Mouse (Mus musculus) stomach, embryonic 16.5 days (tissue): Measurements from ENCODE around the gene Stk33. TPM values are rescaled to one million over a fixed set of nuclear protein-coding genes. Genes with fewer than 3 reads are reported as not detected.

Experiments
- ATAC-seq: fragments of 200-750 bp; cut with Nextera tagmentation; 2 replicates; pipeline ENCODE4 v1.8.0; 2017; ENCODE audit warnings: moderate number of reproducible peaks, moderate TSS enrichment; ENCODE audit not compliant: insufficient read depth, low FRiP score
- H3K27ac ChIP-seq: fragments of 300-500 bp; sonication (generic); 2 replicates; pipeline ENCODE4 v1.5.1; 2014; ENCODE audit warnings: low read length
- H3K27me3 ChIP-seq: fragments of 300-500 bp; sonication (generic); 2 replicates; pipeline ENCODE4 v1.6.1; 2014; ENCODE audit warnings: low read length, control low read depth, mixed read lengths; ENCODE audit not compliant: control insufficient read depth, insufficient read depth
- H3K36me3 ChIP-seq: fragments of 300-500 bp; sonication (generic); 2 replicates; pipeline ENCODE4 v1.6.1; 2014; ENCODE audit warnings: low read length; ENCODE audit not compliant: control insufficient read depth, insufficient read depth
- H3K4me1 ChIP-seq: fragments of 300-500 bp; sonication (generic); 2 replicates; pipeline ENCODE4 v1.6.1; 2014; ENCODE audit warnings: low read length, control low read depth, mixed read lengths; ENCODE audit not compliant: control insufficient read depth, insufficient read depth
- H3K4me2 ChIP-seq: fragments of 300-500 bp; sonication (generic); 2 replicates; pipeline ENCODE4 v1.6.1; 2014; ENCODE audit warnings: low read depth, low read length, mixed read lengths
- H3K4me3 ChIP-seq: fragments of 300-500 bp; sonication (generic); replicated peaks from 2 replicates; pipeline ENCODE4 v1.5.1; 2014; ENCODE audit warnings: mild to moderate bottlenecking, low read length
- H3K9ac ChIP-seq: fragments of 300-500 bp; sonication (generic); 2 replicates; pipeline ENCODE4 v1.6.1; 2014; ENCODE audit warnings: low read length
- H3K9me3 ChIP-seq: fragments of 300-500 bp; sonication (generic); replicated peaks from 2 replicates; pipeline ENCODE4 v1.6.1; 2016; ENCODE audit warnings: low read length, control low read depth; ENCODE audit not compliant: control insufficient read depth
- WGBS: fragments of 180-500 bp; shearing (Covaris S2); extraction: QIAGEN DNeasy Blood & Tissue Kit; methylation state at CpG from one replicate; pipeline ENCODE4 v1.1.7; 2014; 5-methylcytosine and 5-hydroxymethylcytosine counted together
- polyA plus RNA-seq: library from polyadenylated mRNA; unstranded; fragments of >200 nt; fragmentation: Nextera tagmentation; extraction: Ambion mirVana; gene quantifications from 2 replicates; pipeline ENCODE4 v1.2.1, GENCODE M21; 2015

Stk33 gene
- polyA plus RNA-seq, 1 experiment from 2014 or later, result 0.66 TPM

- no peak overlapping the region for H3K4me3 ChIP-seq
- H3K4me1 ChIP-seq, result no peaks in the 10 kb centered on the region
- 80% methylated on average over 2 of the region's 2 CpGs for WGBS
- no peaks in the 10 kb centered on the region for H3K9me3 ChIP-seq
- H3K4me2 ChIP-seq, result no peak overlapping the region
- no peak overlapping the region for H3K27ac ChIP-seq
- H3K27me3 ChIP-seq, result no peaks in the 10 kb centered on the region
- no peaks in the 10 kb centered on the region for H3K36me3 ChIP-seq
- ATAC-seq, result no peak
- no peak overlapping the region for H3K9ac ChIP-seq
Observed at GRCm38 (mm10) chr7:109455748-109456147, 16.9 kb upstream of the Stk33 start.

- ATAC-seq, result no peak
- no peaks in the 10 kb centered on the region for H3K27me3 ChIP-seq
- no peak overlapping the region for H3K4me2 ChIP-seq
- no peaks in the 10 kb centered on the region for H3K36me3 ChIP-seq
- no peak overlapping the region for H3K27ac ChIP-seq
- H3K9ac ChIP-seq, result no peak overlapping the region
- no peaks in the 10 kb centered on the region for H3K4me1 ChIP-seq
- 88% methylated on average over 9 of the region's 9 CpGs for WGBS
- no peak overlapping the region for H3K4me3 ChIP-seq
- H3K9me3 ChIP-seq, result no peaks in the 10 kb centered on the region
Observed at GRCm38 (mm10) chr7:109454856-109455255, 16.0 kb upstream of the Stk33 start.

DNA sequence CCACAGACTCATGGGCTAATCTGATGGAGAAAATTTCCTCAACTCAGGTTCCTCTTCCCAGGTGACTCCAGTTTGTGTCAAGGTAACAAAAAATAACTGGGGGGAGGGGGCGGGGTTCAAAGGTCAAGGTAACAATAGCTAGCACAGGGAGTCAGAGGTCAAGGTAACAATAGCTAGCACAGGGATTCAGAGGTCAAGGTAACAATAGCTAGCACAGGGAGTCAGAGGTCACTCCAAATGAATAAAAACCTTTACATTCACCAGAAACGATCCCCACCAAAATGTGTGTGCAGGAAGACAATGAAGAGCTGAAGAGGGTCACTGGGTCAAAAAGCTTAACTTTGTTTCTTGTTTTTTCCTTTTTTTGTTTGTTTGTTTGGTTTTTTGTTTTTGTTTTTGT, 9.2 kb upstream of the Stk33 start:
- Histone ChIP-seq H3K4me2 (no peak overlapping the region), H3K36me3 (no peaks in the 10 kb centered on the region), H3K4me1 (no peaks in the 10 kb centered on the region; the same call in 1 of the 2 replicates), H3K27me3 (no peaks in the 10 kb centered on the region), H3K9ac (no peak overlapping the region), H3K27ac (no peak overlapping the region), H3K9me3 (no peaks in the 10 kb centered on the region), H3K4me3 (no peak overlapping the region)
- no peak for ATAC-seq
- 77% methylated on average over 2 of the region's 2 CpGs for WGBS

DNA sequence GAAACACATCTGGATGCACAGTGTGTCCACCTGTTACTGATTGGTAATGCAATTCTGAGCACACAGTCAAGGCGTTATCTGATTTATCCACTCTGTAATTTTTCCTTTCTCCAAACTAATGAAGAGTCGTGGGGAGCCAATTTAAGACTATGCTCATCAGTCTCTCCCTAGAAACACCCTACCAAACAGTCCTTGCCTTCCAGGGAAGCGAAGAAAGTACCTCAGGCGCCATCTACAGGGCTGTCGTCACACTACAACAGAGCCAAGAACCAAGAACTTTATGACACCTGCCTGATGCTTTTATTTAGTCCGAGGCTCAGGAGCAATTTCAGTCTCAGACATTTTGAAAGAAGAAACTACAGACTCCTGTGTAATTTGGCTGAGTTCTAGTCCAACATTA, 6.1 kb upstream of the Stk33 start:
- H3K27me3 ChIP-seq, result 0 out of 2 replicates have a peak, but pooled peaks cover 1% of the 10 kb centered on the region
- H3K4me2 ChIP-seq, result no peak overlapping the region
- H3K36me3 ChIP-seq, result no peaks in the 10 kb centered on the region
- no peak for ATAC-seq
- H3K4me1 ChIP-seq, result no peaks in the 10 kb centered on the region; the same call in 1 of the 2 replicates
- 16% methylated on average over 6 of the region's 6 CpGs for WGBS
- no peaks in the 10 kb centered on the region for H3K9me3 ChIP-seq
- no peak overlapping the region for H3K4me3 ChIP-seq
- H3K9ac ChIP-seq, result no peak overlapping the region
- no peak overlapping the region for H3K27ac ChIP-seq

DNA sequence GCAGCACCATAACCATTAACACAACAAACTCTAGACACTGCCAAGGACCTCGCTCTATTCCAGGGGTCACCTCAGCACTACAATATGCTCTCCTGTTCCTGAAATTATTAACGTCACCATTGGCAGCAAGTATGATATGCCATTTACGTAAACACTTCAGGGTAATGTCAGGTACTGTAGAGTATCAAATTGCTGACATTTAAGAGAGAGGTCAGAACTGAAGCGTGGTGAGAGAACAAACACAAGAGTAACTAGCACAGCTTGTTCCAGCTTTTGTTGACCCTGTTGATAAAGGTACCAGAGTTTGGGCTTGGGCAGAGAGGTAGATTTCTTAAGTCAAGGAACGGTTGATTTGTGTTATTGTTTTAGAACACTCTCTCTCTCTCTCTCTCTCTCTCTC, 3.9 kb upstream of the Stk33 start:
- 0 out of 2 replicates have a peak, but pooled peaks cover 8% of the 10 kb centered on the region for H3K27me3 ChIP-seq
- H3K4me3 ChIP-seq, result no peak overlapping the region
- WGBS, result 48% methylated on average over 5 of the region's 5 CpGs
- no peak overlapping the region for H3K27ac ChIP-seq
- peak; percentile 56; the same call in 1 of the 2 replicates for ATAC-seq
- no peaks in the 10 kb centered on the region for H3K36me3 ChIP-seq
- no peaks in the 10 kb centered on the region for H3K9me3 ChIP-seq
- H3K4me1 ChIP-seq, result peaks cover 9% of the 10 kb centered on the region; the same call in 1 of the 2 replicates
- no peak overlapping the region for H3K9ac ChIP-seq
- H3K4me2 ChIP-seq, result no peak overlapping the region

DNA sequence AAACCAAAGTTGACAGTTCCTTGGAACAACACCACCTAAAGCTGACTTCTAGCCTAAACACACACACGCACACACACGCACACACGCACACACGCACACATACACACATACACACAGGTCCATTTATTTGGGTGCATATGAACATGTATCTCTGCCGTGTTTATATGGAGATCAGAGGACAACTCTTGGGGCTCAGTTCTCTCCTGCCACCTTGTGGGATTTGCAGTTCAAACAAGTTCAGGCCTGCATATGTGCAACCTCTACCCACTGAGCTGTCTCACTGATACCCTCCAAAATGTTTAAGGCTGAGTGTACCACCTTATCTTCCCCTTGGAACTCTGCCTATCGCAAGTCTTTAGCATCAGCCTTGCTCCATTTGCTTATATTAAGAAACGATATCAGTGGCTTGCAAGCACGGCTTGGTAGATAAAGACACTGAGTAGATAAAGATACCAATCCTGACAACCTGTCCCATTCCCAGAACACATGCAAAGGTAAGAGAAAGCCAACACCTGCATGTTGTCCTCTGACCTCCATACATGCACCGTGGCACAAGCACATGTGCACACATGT, 1.9 kb upstream of the Stk33 start:
- no peaks in the 10 kb centered on the region for H3K9me3 ChIP-seq
- H3K4me3 ChIP-seq, result no peak overlapping the region
- ATAC-seq, result no peak
- no peak overlapping the region for H3K9ac ChIP-seq
- H3K4me2 ChIP-seq, result no peak overlapping the region
- 74% methylated on average over 9 of the region's 9 CpGs for WGBS
- H3K4me1 ChIP-seq, result peaks cover 9% of the 10 kb centered on the region; the same call in 1 of the 2 replicates
- H3K27ac ChIP-seq, result no peak overlapping the region
- peaks cover 8% of the 10 kb centered on the region; the same call in 1 of the 2 replicates for H3K27me3 ChIP-seq
- H3K36me3 ChIP-seq, result no peaks in the 10 kb centered on the region

GRCm38 (mm10) chr7:109424422-109425159, 14.3 kb downstream of the Stk33 start:
- H3K9ac ChIP-seq, result no peak overlapping the region
- no peaks in the 10 kb centered on the region for H3K36me3 ChIP-seq
- no peak overlapping the region for H3K27ac ChIP-seq
- no peak overlapping the region for H3K4me3 ChIP-seq
- no peak overlapping the region for H3K4me2 ChIP-seq
- no peak for ATAC-seq
- no peaks in the 10 kb centered on the region for H3K9me3 ChIP-seq
- 47% methylated on average over 3 of the region's 3 CpGs for WGBS
- no peaks in the 10 kb centered on the region for H3K4me1 ChIP-seq
- H3K27me3 ChIP-seq, result no peaks in the 10 kb centered on the region

GRCm38 (mm10) chr7:109422803-109423202, 16.1 kb downstream of the Stk33 start:
- no peak overlapping the region for H3K4me2 ChIP-seq
- H3K9me3 ChIP-seq, result no peaks in the 10 kb centered on the region
- H3K4me3 ChIP-seq, result no peak overlapping the region
- H3K4me1 ChIP-seq, result no peaks in the 10 kb centered on the region
- WGBS, result 73% methylated on average over 8 of the region's 8 CpGs
- no peak overlapping the region for H3K27ac ChIP-seq
- H3K9ac ChIP-seq, result no peak overlapping the region
- no peaks in the 10 kb centered on the region for H3K36me3 ChIP-seq
- H3K27me3 ChIP-seq, result no peaks in the 10 kb centered on the region
- no peak for ATAC-seq

GRCm38 (mm10) chr7:109405491-109405890, 33.4 kb downstream of the Stk33 start:
- Histone ChIP-seq H3K9me3 (no peaks in the 10 kb centered on the region), H3K4me2 (no peak overlapping the region), H3K9ac (no peak overlapping the region), H3K4me1 (no peaks in the 10 kb centered on the region), H3K4me3 (no peak overlapping the region), H3K27me3 (no peaks in the 10 kb centered on the region), H3K27ac (no peak overlapping the region), H3K36me3 (no peaks in the 10 kb centered on the region)
- ATAC-seq, result no peak
- WGBS, result 55% methylated on average over 7 of the region's 7 CpGs
